Mouse (Mus musculus) lung, postnatal 0 days (tissue): ENCODE results near the gene Gtf2h4. TPM values are rescaled to one million over a fixed set of nuclear protein-coding genes. Genes with fewer than 3 reads are reported as not detected.

Source experiments
- ATAC-seq: fragments of 200-750 bp; cut with Nextera tagmentation; 2 replicates; pipeline ENCODE4 v1.8.0; 2017; ENCODE audit warnings: moderate library complexity
- DNase-seq: peaks from one replicate; pipeline ENCODE4 v3.0.0-alpha.2; 2016; ENCODE audit warnings: low spot score
- H3K27ac ChIP-seq: fragments of 300-500 bp; sonication (generic); 2 replicates; pipeline ENCODE4 v1.5.1; 2014; ENCODE audit warnings: antibody characterized with exemption, mild to moderate bottlenecking, low read length, mixed read lengths
- H3K27me3 ChIP-seq: fragments of 300-500 bp; sonication (generic); replicated peaks from 2 replicates; pipeline ENCODE4 v1.6.1; 2014; ENCODE audit warnings: low read length, mixed read lengths; ENCODE audit not compliant: insufficient read depth
- H3K36me3 ChIP-seq: fragments of 300-500 bp; sonication (generic); 2 replicates; pipeline ENCODE4 v1.6.1; 2014; ENCODE audit warnings: low read length, mixed read lengths; ENCODE audit not compliant: insufficient read depth
- H3K4me1 ChIP-seq: fragments of 300-500 bp; sonication (generic); 2 replicates; pipeline ENCODE4 v1.6.1; 2014; ENCODE audit warnings: antibody characterized with exemption, low read depth, low read length, mixed read lengths; ENCODE audit not compliant: insufficient read depth
- H3K4me2 ChIP-seq: fragments of 300-500 bp; sonication (generic); replicated peaks from 2 replicates; pipeline ENCODE4 v1.6.1; 2014; ENCODE audit warnings: low read depth, mild to moderate bottlenecking, low read length, moderate library complexity, mixed read lengths
- H3K4me3 ChIP-seq: fragments of 300-500 bp; sonication (generic); 2 replicates; pipeline ENCODE4 v1.5.1; 2014; ENCODE audit warnings: low read depth, low read length
- H3K9ac ChIP-seq: fragments of 300-500 bp; sonication (generic); replicated peaks from 2 replicates; pipeline ENCODE4 v1.6.1; 2014; ENCODE audit warnings: low read depth, mild to moderate bottlenecking
- H3K9me3 ChIP-seq: fragments of 300-500 bp; sonication (generic); 2 replicates; pipeline ENCODE4 v1.6.1; 2016; ENCODE audit warnings: low read length, mixed read lengths
- CTCF ChIP-seq: IDR thresholded peaks from 2 replicates; pipeline ENCODE4 v1.5.1; 2016; ENCODE audit warnings: antibody characterized with exemption, mild to moderate bottlenecking
- EP300 ChIP-seq: IDR thresholded peaks from 2 replicates; pipeline ENCODE4 v1.6.1; 2016; ENCODE audit warnings: antibody characterized with exemption, mild to moderate bottlenecking, control low read depth
- WGBS: fragments of 180-500 bp; shearing (Covaris S2); extraction: QIAGEN DNeasy Blood & Tissue Kit; methylation state at CpG from one replicate; pipeline ENCODE4 v1.1.7; 2014; 5-methylcytosine and 5-hydroxymethylcytosine counted together
- polyA plus RNA-seq: library from polyadenylated mRNA; unstranded; fragments of >200 nt; fragmentation: Nextera tagmentation; extraction: Ambion mirVana; gene quantifications from 2 replicates; pipeline ENCODE4 v1.2.1, GENCODE M21; 2015

Gene Gtf2h4
- polyA plus RNA-seq, 1 experiment from 2014 or later = 21.4 TPM

GRCm38 (mm10) chr17:35665957-35666515 is 7.5 kb downstream of the Gtf2h4 start:
- H3K4me2 ChIP-seq = no peak overlapping the region
- ATAC-seq (peak; percentile 47), DNase-seq (peak; percentile 86)
- 60% methylated on average over 17 of the region's 17 CpGs for whole genome bisulfite sequencing
- H3K4me3 ChIP-seq = no peak overlapping the region
- H3K9ac ChIP-seq = no peak overlapping the region
- H3K36me3 ChIP-seq = peaks cover 11% of the 10 kb centered on the region; the same call in 1 of the 2 replicates
- H3K27me3 ChIP-seq = no peaks in the 10 kb centered on the region
- peak overlapping the region; percentile 66 for H3K27ac ChIP-seq
- H3K9me3 ChIP-seq = no peaks in the 10 kb centered on the region
- H3K4me1 ChIP-seq = peaks cover 4% of the 10 kb centered on the region; the same call in 1 of the 2 replicates
- TF ChIP-seq CTCF (peak; percentile 84), EP300 (no peak)

- Histone ChIP-seq H3K4me2 (peak overlapping the region; percentile 32), H3K4me3 (no peak overlapping the region), H3K9me3 (no peaks in the 10 kb centered on the region), H3K27ac (peak overlapping the region; percentile 66), H3K4me1 (no peaks in the 10 kb centered on the region; the same call in 1 of the 2 replicates), H3K9ac (no peak overlapping the region), H3K36me3 (no peaks in the 10 kb centered on the region), H3K27me3 (no peaks in the 10 kb centered on the region)
- TF ChIP-seq EP300 = no peak
- no peak for TF ChIP-seq CTCF
- ATAC-seq = no peak
- 54% methylated on average over 2 of the region's 2 CpGs for WGBS
- peak; percentile 11 for DNase-seq
Observed at GRCm38 (mm10) chr17:35653086-35653485, 20.5 kb downstream of the Gtf2h4 start.

DNA sequence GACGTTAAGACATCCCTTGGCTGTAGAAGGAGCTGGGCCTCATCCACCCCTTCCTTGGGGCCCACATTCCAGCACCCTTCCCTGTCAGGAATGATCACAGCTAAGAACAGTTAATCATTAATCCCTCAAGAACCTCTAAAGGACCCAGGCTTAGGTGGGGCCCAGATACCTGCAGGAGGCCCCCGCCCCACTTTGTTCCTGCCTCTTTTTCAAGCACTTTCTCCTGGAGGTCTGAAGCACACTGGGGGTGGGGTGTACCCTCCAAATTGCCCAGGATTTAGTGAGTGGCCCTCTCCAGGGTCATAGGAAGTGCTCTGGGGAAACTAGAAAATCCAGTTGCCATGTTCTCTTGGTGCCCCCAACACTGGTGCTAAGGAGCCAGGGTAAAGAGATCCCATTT is 24.1 kb downstream of the Gtf2h4 start:
- DNase-seq = peak; percentile 95
- TF ChIP-seq CTCF (no peak), EP300 (peak; percentile 97)
- H3K9ac ChIP-seq = 0 out of 2 replicates have a peak overlapping the region, but pooled peaks have one; percentile 41
- H3K4me3 ChIP-seq = 0 out of 2 replicates have a peak overlapping the region, but pooled peaks have one; percentile 18
- 62% methylated on average over 2 of the region's 2 CpGs for WGBS
- H3K36me3 ChIP-seq = no peaks in the 10 kb centered on the region
- H3K27ac ChIP-seq = peak overlapping the region; percentile 94
- ATAC-seq = peak; percentile 97
- H3K4me1 ChIP-seq = no peaks in the 10 kb centered on the region; the same call in 1 of the 2 replicates
- no peaks in the 10 kb centered on the region for H3K27me3 ChIP-seq
- H3K9me3 ChIP-seq = no peaks in the 10 kb centered on the region
- H3K4me2 ChIP-seq = peak overlapping the region; percentile 51

DNA sequence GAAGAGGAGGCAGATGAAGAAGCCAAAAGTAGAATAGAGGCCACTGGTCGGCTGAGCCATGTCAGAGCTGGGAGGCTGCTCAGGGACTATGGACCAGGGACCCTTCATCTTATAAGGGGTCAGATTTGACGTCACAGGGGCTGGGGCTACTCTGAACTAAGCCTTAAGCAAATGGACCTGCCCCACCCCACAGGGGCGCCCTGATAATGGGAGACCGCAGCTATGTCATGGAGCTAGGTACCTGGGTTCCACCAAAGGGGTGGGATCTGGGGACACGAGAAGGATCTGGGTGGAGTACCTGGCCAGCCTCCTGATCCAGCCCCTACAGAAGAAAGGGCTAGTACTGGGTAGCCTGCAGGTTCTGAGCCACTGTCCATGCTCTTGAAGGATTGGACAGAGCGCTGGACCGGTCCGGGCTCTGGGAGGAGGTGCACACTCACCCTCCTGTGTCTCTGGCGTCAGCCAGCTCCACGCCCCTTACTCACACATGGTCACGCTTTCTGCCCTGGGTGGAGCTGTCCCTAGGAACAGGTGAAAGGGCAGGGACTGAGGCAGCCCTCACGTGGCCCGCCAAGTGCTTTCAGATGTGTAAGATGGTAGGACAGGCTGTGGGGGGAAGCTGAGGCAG is 29.8 kb downstream of the Gtf2h4 start, which contains the start of gene Mucl3:
Gene Mucl3 (minus strand): TSS at position 87 of the 628 bp plus-strand sequence.
- no peak for TF ChIP-seq EP300
- no peak for TF ChIP-seq CTCF
- DNase-seq = peak; percentile 26
- no peaks in the 10 kb centered on the region for H3K27me3 ChIP-seq
- H3K36me3 ChIP-seq = no peaks in the 10 kb centered on the region
- H3K27ac ChIP-seq = no peak within 1 kb of the TSS
- H3K4me3 ChIP-seq = no peak within 1 kb of the TSS
- ATAC-seq = peak; percentile 33; the same call in 1 of the 2 replicates
- 64% methylated on average over 13 of the region's 13 CpGs for WGBS
- H3K9me3 ChIP-seq = no peaks in the 10 kb centered on the region
- no peak within 1 kb of the TSS for H3K9ac ChIP-seq
- no peak within 1 kb of the TSS for H3K4me2 ChIP-seq
- no peaks in the 10 kb centered on the region for H3K4me1 ChIP-seq

- no peaks in the 10 kb centered on the region for H3K36me3 ChIP-seq
- H3K4me3 ChIP-seq = no peak overlapping the region
- H3K9me3 ChIP-seq = no peaks in the 10 kb centered on the region
- DNase-seq (no peak), ATAC-seq (no peak)
- no peak overlapping the region for H3K9ac ChIP-seq
- H3K4me2 ChIP-seq = 0 out of 2 replicates have a peak overlapping the region, but pooled peaks have one; percentile 14
- WGBS = 40% methylated on average over 6 of the region's 6 CpGs
- H3K27ac ChIP-seq = peak overlapping the region; percentile 81
- TF ChIP-seq EP300 (no peak), CTCF (no peak)
- H3K27me3 ChIP-seq = no peaks in the 10 kb centered on the region
- H3K4me1 ChIP-seq = peaks cover 4% of the 10 kb centered on the region; the same call in 1 of the 2 replicates
Observed at GRCm38 (mm10) chr17:35639352-35639751, 34.2 kb downstream of the Gtf2h4 start.

- Histone ChIP-seq H3K27me3 (no peaks in the 10 kb centered on the region), H3K4me1 (peaks cover 4% of the 10 kb centered on the region; the same call in 1 of the 2 replicates), H3K27ac (peak overlapping the region; percentile 81), H3K36me3 (no peaks in the 10 kb centered on the region), H3K9me3 (no peaks in the 10 kb centered on the region), H3K9ac (no peak overlapping the region), H3K4me3 (no peak overlapping the region), H3K4me2 (peak overlapping the region; percentile 14; the same call in 1 of the 2 replicates)
- WGBS = 20% methylated on average over 14 of the region's 14 CpGs
- peak; percentile 87 for ATAC-seq
- peak; percentile 93 for DNase-seq
- TF ChIP-seq EP300 = no peak
- TF ChIP-seq CTCF = no peak
Observed at GRCm38 (mm10) chr17:35638475-35639190, 34.9 kb downstream of the Gtf2h4 start.
